Mouse (Mus musculus): ENCODE data around the gene Krtap6-5.
A peak's percentile ranks its signal among the peaks of the same experiment; 100 is the strongest.
"Not testable (repeated sequence)": the region's sequence is repeated elsewhere in the genome, so short reads cannot be mapped to it uniquely, and the experiment has no call there.

Gene Krtap6-5

GRCm38 (mm10) chr16:89047783-89048182 lies at the start of gene Krtap6-5:
Gene Krtap6-5 (minus strand): TSS chr16:89047883.
- no peak for DNase-seq (ENCODE audit: low read depth, low spot score)

- DNase-seq (ENCODE audit: low read depth, low spot score), result peak; percentile 52
Measured at GRCm38 (mm10) chr16:89071041-89071440, 23.4 kb upstream of the Krtap6-5 start.

GRCm38 (mm10) chr16:89063902-89064301 lies 16.2 kb upstream of the Krtap6-5 start, which contains the start of gene 1110025L11Rik:
Gene 1110025L11Rik (minus strand): TSS chr16:89064002.
- not testable (repeated sequence) for DNase-seq (ENCODE audit: low read depth, low spot score)

GRCm38 (mm10) chr16:89041372-89041771 lies 6.3 kb downstream of the Krtap6-5 start, which contains the start of gene Gm10228:
Gene Gm10228 (minus strand): TSS chr16:89041472.
- DNase-seq (ENCODE audit: low read depth, low spot score), result not testable (repeated sequence)

- not testable (repeated sequence) for DNase-seq (ENCODE audit: low read depth, low spot score)
Measured at GRCm38 (mm10) chr16:89031399-89031798, 16.3 kb downstream of the Krtap6-5 start, which contains the start of gene Krtap6-1. Gene Krtap6-1 (plus strand): TSS chr16:89031699.

- not testable (repeated sequence) for DNase-seq (ENCODE audit: low read depth, low spot score)
Measured at GRCm38 (mm10) chr16:89014984-89015383, 32.7 kb downstream of the Krtap6-5 start, which contains the start of gene Gm10229. Gene Gm10229 (plus strand): TSS chr16:89015284.

- no peak for DNase-seq (ENCODE audit: low read depth, low spot score)
Measured at GRCm38 (mm10) chr16:89013973-89014372, 33.7 kb downstream of the Krtap6-5 start.

- DNase-seq (ENCODE audit: low read depth, low spot score), result peak; percentile 26
Measured at GRCm38 (mm10) chr16:89010659-89011058, 37.0 kb downstream of the Krtap6-5 start, which contains the start of gene Krtap22-2. Gene Krtap22-2 (minus strand): TSS chr16:89010759.
